Mouse (Mus musculus) hindbrain, embryonic 14.5 days (tissue): ENCODE measurements at regions not wholly inside any gene's neighbourhood (a gene's known extent, or its start where the extent isn't known, plus 50 kb on each side); places are given as distances from the start of the nearest gene placed in this dataset.

ENCODE experiments used
- ATAC-seq: fragments of 200-750 bp; cut with Nextera tagmentation; 2 replicates; pipeline ENCODE4 v1.8.0; 2017; ENCODE audit warnings: moderate number of reproducible peaks, mild to moderate bottlenecking, moderate TSS enrichment, moderate library complexity; ENCODE audit not compliant: low FRiP score
- DNase-seq: peaks from one replicate; pipeline ENCODE4 v3.0.0-alpha.2; 2015; ENCODE audit warnings: low spot score
- H3K27ac ChIP-seq: fragments of 300-500 bp; sonication (generic); 2 replicates; pipeline ENCODE4 v1.5.1; 2014; ENCODE audit warnings: mild to moderate bottlenecking, moderate library complexity
- H3K27me3 ChIP-seq: fragments of 300-500 bp; sonication (generic); 2 replicates; pipeline ENCODE4 v1.6.1; 2014; ENCODE audit warnings: mild to moderate bottlenecking, low read length, mixed read lengths; ENCODE audit not compliant: control insufficient read depth, insufficient read depth
- H3K36me3 ChIP-seq: fragments of 300-500 bp; sonication (generic); replicated peaks from 2 replicates; pipeline ENCODE4 v1.6.1; 2014; ENCODE audit not compliant: control insufficient read depth, insufficient read depth
- H3K4me1 ChIP-seq: fragments of 300-500 bp; sonication (generic); replicated peaks from 2 replicates; pipeline ENCODE4 v1.6.1; 2014; ENCODE audit warnings: antibody characterized with exemption, low read length, mixed read lengths; ENCODE audit not compliant: control insufficient read depth, insufficient read depth
- H3K4me2 ChIP-seq: fragments of 300-500 bp; sonication (generic); replicated peaks from 2 replicates; pipeline ENCODE4 v1.6.1; 2014; ENCODE audit warnings: mild to moderate bottlenecking, moderate library complexity
- H3K4me3 ChIP-seq: fragments of 300-500 bp; sonication (generic); replicated peaks from 2 replicates; pipeline ENCODE4 v1.5.1; 2014; ENCODE audit warnings: mild to moderate bottlenecking, low read length
- H3K9ac ChIP-seq: fragments of 300-500 bp; sonication (generic); 2 replicates; pipeline ENCODE4 v1.6.1; 2014
- H3K9me3 ChIP-seq: fragments of 300-500 bp; sonication (generic); 2 replicates; pipeline ENCODE4 v1.6.1; 2016; ENCODE audit warnings: low read length; ENCODE audit not compliant: control insufficient read depth
- WGBS: fragments of 180-500 bp; shearing (Covaris S2); extraction: QIAGEN DNeasy Blood & Tissue Kit; methylation state at CpG from one replicate; pipeline ENCODE4 v1.1.7; 2014; 5-methylcytosine and 5-hydroxymethylcytosine counted together

- H3K9ac ChIP-seq: no peak overlapping the region
- no peak overlapping the region for H3K4me2 ChIP-seq
- no peak overlapping the region for H3K27ac ChIP-seq
- H3K27me3 ChIP-seq: no peaks in the 10 kb centered on the region
- whole genome bisulfite sequencing: 90% methylated on average over 2 of the region's 2 CpGs
- H3K36me3 ChIP-seq: no peaks in the 10 kb centered on the region
- H3K9me3 ChIP-seq: 0 out of 2 replicates have a peak, but pooled peaks cover 4% of the 10 kb centered on the region
- DNase-seq (no peak), ATAC-seq (peak; percentile 37; the same call in 1 of the 2 replicates)
- no peaks in the 10 kb centered on the region for H3K4me1 ChIP-seq
- H3K4me3 ChIP-seq: no peak overlapping the region
These were observed 246.0 kb downstream of the Ttc6 start for GRCm38 (mm10) chr12:57809961-57810360.

GRCm38 (mm10) chr12:57823809-57824208 lies 259.9 kb downstream of the Ttc6 start:
- Histone ChIP-seq H3K27me3 (no peaks in the 10 kb centered on the region), H3K27ac (no peak overlapping the region), H3K9me3 (no peaks in the 10 kb centered on the region), H3K36me3 (no peaks in the 10 kb centered on the region), H3K9ac (no peak overlapping the region), H3K4me2 (no peak overlapping the region), H3K4me3 (no peak overlapping the region), H3K4me1 (no peaks in the 10 kb centered on the region)
- ATAC-seq (no peak; the same call in 1 of the 2 replicates), DNase-seq (no peak)
- WGBS: 58% methylated on average over 6 of the region's 6 CpGs

- no peak overlapping the region for H3K9ac ChIP-seq
- ATAC-seq: no peak
These were observed 261.8 kb downstream of the Ttc6 start for GRCm38 (mm10) chr12:57825754-57826153.

GRCm38 (mm10) chr12:57842813-57843212 lies 278.9 kb downstream of the Ttc6 start:
- peak; percentile 64; the same call in 1 of the 2 replicates for ATAC-seq
- WGBS: 71% methylated on average over 4 of the region's 4 CpGs
- no peaks in the 10 kb centered on the region for H3K36me3 ChIP-seq

More at GRCm38 (mm10) chr12:57825754-57826153, 261.8 kb downstream of the Ttc6 start:
- WGBS: 20% methylated on average over 3 of the region's 3 CpGs
- Histone ChIP-seq H3K36me3 (no peaks in the 10 kb centered on the region), H3K9me3 (no peaks in the 10 kb centered on the region), H3K4me1 (no peaks in the 10 kb centered on the region), H3K4me3 (no peak overlapping the region), H3K27me3 (no peaks in the 10 kb centered on the region), H3K27ac (no peak overlapping the region), H3K4me2 (no peak overlapping the region)
- DNase-seq: peak; percentile 93

DNA sequence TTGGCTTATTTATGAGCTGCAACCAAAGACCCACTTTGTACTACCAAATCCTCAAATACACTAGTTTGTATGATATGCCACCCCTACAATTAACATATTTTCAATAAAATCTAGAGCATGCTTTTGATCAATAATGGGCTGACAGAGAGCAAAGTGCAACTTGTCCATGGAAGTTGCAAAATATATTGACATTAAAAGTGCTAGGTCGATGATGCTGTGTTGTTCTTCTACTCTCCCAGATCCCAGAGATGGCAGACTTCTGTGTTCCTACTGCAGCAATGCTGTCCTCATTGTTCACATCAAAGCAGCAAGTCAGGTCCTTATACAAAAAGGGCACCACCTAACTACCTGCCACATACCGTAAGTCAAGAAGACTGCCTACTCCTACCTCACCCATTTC lies 307.1 kb downstream of the Ttc6 start:
- Histone ChIP-seq H3K27ac (no peak overlapping the region), H3K4me1 (no peaks in the 10 kb centered on the region), H3K36me3 (no peaks in the 10 kb centered on the region), H3K4me2 (no peak overlapping the region), H3K4me3 (no peak overlapping the region), H3K27me3 (no peaks in the 10 kb centered on the region), H3K9me3 (no peaks in the 10 kb centered on the region), H3K9ac (no peak overlapping the region)
- 97% methylated on average over 2 of the region's 2 CpGs for WGBS
- ATAC-seq (no peak), DNase-seq (no peak)

More at GRCm38 (mm10) chr12:57842813-57843212, 278.9 kb downstream of the Ttc6 start:
- Histone ChIP-seq H3K9me3 (no peaks in the 10 kb centered on the region), H3K27ac (no peak overlapping the region), H3K9ac (no peak overlapping the region), H3K27me3 (no peaks in the 10 kb centered on the region), H3K4me2 (no peak overlapping the region), H3K4me1 (no peaks in the 10 kb centered on the region), H3K4me3 (no peak overlapping the region)
- no peak for DNase-seq

- Histone ChIP-seq H3K36me3 (no peaks in the 10 kb centered on the region), H3K27ac (no peak overlapping the region), H3K27me3 (no peaks in the 10 kb centered on the region), H3K4me1 (no peaks in the 10 kb centered on the region), H3K4me3 (no peak overlapping the region), H3K9ac (no peak overlapping the region), H3K9me3 (no peaks in the 10 kb centered on the region), H3K4me2 (no peak overlapping the region)
- DNase-seq (no peak), ATAC-seq (no peak)
- 89% methylated on average over 4 of the region's 4 CpGs for WGBS
These were observed 320.6 kb upstream of the Sstr1 start for GRCm38 (mm10) chr12:57890783-57891478.

DNA sequence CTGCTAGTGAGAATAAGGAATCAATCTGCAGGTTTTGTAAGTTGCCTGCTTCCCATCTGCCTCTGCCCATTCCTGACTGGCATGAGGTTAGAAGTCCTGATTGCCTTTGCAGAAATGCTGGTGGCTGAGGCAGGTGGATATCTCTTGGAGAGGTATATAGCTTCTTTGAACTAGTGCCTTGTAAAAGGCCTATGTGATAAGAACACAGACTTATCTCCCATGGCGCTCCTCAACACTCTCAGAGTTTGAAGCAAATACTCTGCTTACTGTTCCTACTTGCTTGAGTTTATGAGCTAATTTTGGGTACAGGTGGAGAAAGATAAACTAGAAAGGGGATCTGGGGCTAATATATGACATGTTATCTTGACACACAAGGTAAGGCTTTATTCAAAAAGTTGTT lies 320.0 kb upstream of the Sstr1 start:
- no peak for ATAC-seq

GRCm38 (mm10) chr12:57897751-57898250 lies 313.8 kb upstream of the Sstr1 start:
- DNase-seq (no peak), ATAC-seq (no peak)
- WGBS: 79% methylated on average over 3 of the region's 3 CpGs
- no peak overlapping the region for H3K27ac ChIP-seq
- no peak overlapping the region for H3K4me3 ChIP-seq
- no peaks in the 10 kb centered on the region for H3K4me1 ChIP-seq
- no peak overlapping the region for H3K9ac ChIP-seq
- H3K36me3 ChIP-seq: no peaks in the 10 kb centered on the region
- H3K9me3 ChIP-seq: no peaks in the 10 kb centered on the region
- no peak overlapping the region for H3K4me2 ChIP-seq
- H3K27me3 ChIP-seq: no peaks in the 10 kb centered on the region

More for the DNA sequence above, 320.0 kb upstream of the Sstr1 start:
- no peak for DNase-seq
- Histone ChIP-seq H3K9me3 (no peaks in the 10 kb centered on the region), H3K9ac (no peak overlapping the region), H3K36me3 (no peaks in the 10 kb centered on the region), H3K4me3 (no peak overlapping the region), H3K4me2 (no peak overlapping the region), H3K27me3 (no peaks in the 10 kb centered on the region), H3K4me1 (no peaks in the 10 kb centered on the region), H3K27ac (no peak overlapping the region)
- WGBS: 97% methylated on average over 1 of the region's 1 CpGs

DNA sequence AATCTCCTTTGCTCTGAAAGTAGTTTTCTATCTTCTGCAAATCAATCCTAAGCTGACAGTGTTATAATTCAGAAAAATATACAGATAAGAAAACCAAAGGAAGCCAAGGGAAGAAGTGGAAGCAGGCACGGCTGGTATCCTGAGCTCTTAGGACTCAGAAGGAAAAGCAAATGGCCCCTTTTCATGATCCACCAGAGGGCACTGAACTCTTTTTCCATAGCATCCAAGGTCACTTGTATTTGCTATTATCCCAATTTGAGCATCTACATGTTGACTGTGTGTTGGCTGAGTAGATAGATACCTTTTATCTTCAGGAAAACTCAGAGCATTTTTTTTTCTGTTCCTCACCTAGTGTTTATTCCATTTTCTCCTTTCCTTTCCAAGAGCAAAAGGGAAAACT lies 306.9 kb upstream of the Sstr1 start:
- no peaks in the 10 kb centered on the region for H3K36me3 ChIP-seq
- no peak overlapping the region for H3K9ac ChIP-seq
- H3K27ac ChIP-seq: no peak overlapping the region
- WGBS: 74% methylated on average over 1 of the region's 1 CpGs
- H3K9me3 ChIP-seq: no peaks in the 10 kb centered on the region
- no peak for ATAC-seq
- H3K4me3 ChIP-seq: no peak overlapping the region
- no peaks in the 10 kb centered on the region for H3K4me1 ChIP-seq
- no peak for DNase-seq
- no peak overlapping the region for H3K4me2 ChIP-seq
- H3K27me3 ChIP-seq: no peaks in the 10 kb centered on the region
